Mouse (Mus musculus) brain, embryonic 14.5 days (tissue): Measurements from ENCODE around the gene Acp5.

Experiments
- CTCF ChIP-seq: fragments of 200-500 bp; IDR thresholded peaks from 2 replicates; pipeline ENCODE4 v1.5.1; 2012; ENCODE audit warnings: inconsistent platforms, mild to moderate bottlenecking, moderate library complexity, borderline replicate concordance; ENCODE audit not compliant: insufficient read depth, insufficient read length; ENCODE audit errors: extremely low read depth
- POLR2A ChIP-seq: fragments of 200-500 bp; IDR thresholded peaks from 2 replicates; pipeline ENCODE4 v1.6.1; 2012; ENCODE audit warnings: mild to moderate bottlenecking, inconsistent platforms, borderline replicate concordance; ENCODE audit not compliant: poor library complexity, insufficient read depth, insufficient read length, severe bottlenecking; ENCODE audit errors: extremely low read depth

DNA sequence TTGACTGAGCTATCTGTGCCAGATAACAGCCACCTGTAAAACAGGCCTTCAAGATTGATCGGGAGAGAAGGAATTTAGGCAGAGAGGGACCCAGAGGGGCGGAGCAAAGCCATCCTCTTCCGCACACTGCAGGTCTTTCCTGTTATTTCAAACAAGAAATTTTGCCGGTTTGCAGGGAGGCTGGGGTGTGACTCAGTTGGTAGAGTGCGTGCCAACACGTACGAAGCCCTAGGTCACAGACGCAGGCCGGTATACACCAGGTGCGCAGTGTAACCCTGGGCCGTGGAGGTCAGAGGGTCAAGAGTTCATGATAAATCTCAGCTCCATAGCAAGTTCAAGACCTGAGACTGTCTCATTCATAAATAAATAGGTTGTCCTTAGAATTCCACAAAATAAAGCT lies 3.3 kb downstream of the Acp5 start:
- TF ChIP-seq CTCF (no peak), POLR2A (no peak)
